Mouse (Mus musculus) MEL (cell line): ENCODE measurements around the gene Dgka.

Source experiments
- CTCF ChIP-seq, 3 experiments: IDR thresholded peaks in 2 of 3; conservative IDR thresholded peaks in 1 of 3; 2 replicates each; pipeline ENCODE4 v1.5.1; 2011 to 2012; ENCODE audit warnings: low read length in 3 of 3, low read depth in 2 of 3, mild to moderate bottlenecking in 2 of 3, improper control_type of control experiment in 1 of 3, inconsistent platforms in 1 of 3, mixed read lengths in 1 of 3, moderate library complexity in 1 of 3; ENCODE audit not compliant: control insufficient read depth in 1 of 3, insufficient read depth in 1 of 3, poor library complexity in 1 of 3, severe bottlenecking in 1 of 3
- E2F4 ChIP-seq: IDR thresholded peaks from 2 replicates; pipeline ENCODE4 v1.6.1; 2011; ENCODE audit warnings: low read depth, low read length, improper control_type of control experiment, borderline replicate concordance
- GATA1 ChIP-seq: IDR thresholded peaks from 2 replicates; pipeline ENCODE4 v1.6.1; 2011; ENCODE audit warnings: low read depth, low read length, improper control_type of control experiment
- POLR2A ChIP-seq, 2 experiments: IDR thresholded peaks; 2 replicates each; pipeline ENCODE4 v1.6.1; 2011 to 2012; ENCODE audit warnings: low read length in 2 of 2, mild to moderate bottlenecking in 2 of 2, control low read depth in 1 of 2, improper control_type of control experiment in 1 of 2, low read depth in 1 of 2, moderate library complexity in 1 of 2; ENCODE audit not compliant: control insufficient read depth in 1 of 2, insufficient read depth in 1 of 2, poor library complexity in 1 of 2
- POLR2AphosphoS2 ChIP-seq: IDR thresholded peaks from 2 replicates; pipeline ENCODE4 v1.6.1; 2011; ENCODE audit warnings: low read length, improper control_type of control experiment
- TBP ChIP-seq: IDR thresholded peaks from 2 replicates; pipeline ENCODE4 v1.8.0; 2011; ENCODE audit warnings: low read depth, low read length, improper control_type of control experiment
- TCF12 ChIP-seq: IDR thresholded peaks from 2 replicates; pipeline ENCODE4 v1.6.1; 2014; ENCODE audit warnings: low read depth, mild to moderate bottlenecking, inconsistent platforms, low read length, improper control_type of control experiment, moderate library complexity
- UBTF ChIP-seq: IDR thresholded peaks from 2 replicates; pipeline ENCODE4 v1.6.1; 2012; ENCODE audit warnings: low read depth, mild to moderate bottlenecking, inconsistent platforms, low read length, improper control_type of control experiment, moderate library complexity, borderline replicate concordance; ENCODE audit not compliant: insufficient read depth
- ZMIZ1 ChIP-seq: IDR thresholded peaks from 2 replicates; pipeline ENCODE4 v1.6.1; 2012; ENCODE audit warnings: low read depth, mild to moderate bottlenecking, inconsistent platforms, low read length, improper control_type of control experiment, moderate library complexity

DNA sequence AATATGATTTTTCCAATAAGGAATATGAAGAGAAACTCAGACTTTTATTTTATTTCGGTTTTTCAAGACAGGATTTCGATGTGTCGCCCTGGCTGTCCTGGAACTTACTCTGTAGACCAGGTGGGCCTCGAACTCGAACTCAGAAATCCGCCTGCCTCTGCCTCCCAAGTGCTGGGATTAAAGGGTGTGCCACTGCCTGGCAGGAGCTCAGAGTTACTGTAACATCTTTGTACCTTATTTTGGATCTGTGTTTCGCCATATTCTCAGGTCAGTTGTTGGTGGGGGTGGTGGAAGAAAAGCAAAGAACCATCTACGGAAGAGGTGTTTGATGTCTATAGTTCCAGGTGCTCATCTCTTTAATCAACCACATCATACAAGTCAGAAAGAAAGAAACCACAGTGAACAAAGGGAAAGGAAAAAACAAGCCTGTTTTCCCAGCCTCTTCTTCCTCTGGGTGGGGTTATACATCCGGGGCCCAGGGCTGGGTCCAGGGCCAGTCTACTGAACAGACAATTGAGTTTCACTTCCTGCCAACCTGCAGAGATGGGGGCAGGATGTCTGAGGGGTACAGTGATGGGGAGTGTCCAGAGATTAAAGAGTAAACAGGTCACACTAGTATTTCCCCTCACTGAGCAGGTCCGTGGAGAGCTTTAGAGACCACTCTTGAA lies 1.4 kb upstream of the Dgka start:
- TF ChIP-seq UBTF (no peak), CTCF (IDR thresholded peaks at IDR 0.05 in 2 of 3, conservative IDR thresholded peaks at IDR 0.05 in 1 of 3; ENCODE audit: control insufficient read depth in 1 of 3, insufficient read depth in 1 of 3, low read depth in 2 of 3, low read length in 3 of 3, poor library complexity in 1 of 3, severe bottlenecking in 1 of 3) (no peak), E2F4 (no peak), TCF12 (no peak), GATA1 (no peak), POLR2A (IDR thresholded peaks at IDR 0.05; ENCODE audit: control insufficient read depth in 1 of 2, insufficient read depth in 1 of 2, low read depth in 1 of 2, low read length in 2 of 2, poor library complexity in 1 of 2) (no peak), POLR2AphosphoS2 (no peak), ZMIZ1 (no peak), TBP (no peak)
